Mouse (Mus musculus) retina, adult 2 months (tissue): ENCODE results near the gene Actl11.

Experiments
- DNase-seq: peaks from one replicate; pipeline ENCODE4 v3.0.0-alpha.2; 2012; ENCODE audit warnings: low read depth, low spot score

Gene Actl11

DNA sequence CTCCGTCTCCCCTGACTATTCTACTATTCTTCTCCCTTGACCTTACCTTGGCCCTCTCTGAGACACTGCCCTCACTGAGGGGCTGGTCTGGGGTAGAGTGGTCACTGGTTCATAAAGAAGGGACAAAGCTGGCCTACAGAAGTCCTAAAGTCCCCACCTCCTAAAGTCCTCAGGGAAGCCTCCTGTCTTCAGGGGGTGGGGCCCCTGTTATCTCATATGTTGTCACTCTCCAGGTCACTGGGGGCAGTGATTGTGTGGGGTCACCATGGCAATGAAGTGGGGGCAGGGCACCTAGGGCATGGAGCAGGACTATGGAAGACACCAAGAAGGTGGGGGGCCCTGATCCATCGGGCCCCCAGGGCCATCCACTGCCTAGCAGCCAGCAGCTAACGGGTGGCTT lies at the start of gene Actl11:
Gene Actl11 (plus strand): TSS at position 301 of the 400 bp plus-strand sequence.
- no peak for DNase-seq

DNA sequence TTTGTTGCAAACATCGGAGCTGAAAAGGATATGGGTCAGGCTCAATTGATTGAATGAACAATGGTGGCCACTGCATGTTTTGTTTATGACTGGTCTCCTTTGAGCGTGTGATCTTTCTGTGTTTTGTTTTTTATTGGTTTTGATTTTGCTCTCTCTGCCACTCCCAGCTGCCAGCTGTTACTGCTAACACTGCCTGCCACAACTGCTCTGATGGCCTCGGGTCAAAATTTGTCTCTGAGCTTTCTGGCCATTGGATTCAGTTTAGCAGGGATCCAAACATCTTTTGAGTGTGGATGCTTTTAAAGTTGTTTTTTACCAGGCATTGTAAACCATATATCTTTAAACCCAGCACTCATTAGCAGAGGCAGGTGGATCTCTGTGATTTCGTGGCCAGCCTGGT lies 47.9 kb upstream of the Actl11 start:
- no peak for DNase-seq

DNA sequence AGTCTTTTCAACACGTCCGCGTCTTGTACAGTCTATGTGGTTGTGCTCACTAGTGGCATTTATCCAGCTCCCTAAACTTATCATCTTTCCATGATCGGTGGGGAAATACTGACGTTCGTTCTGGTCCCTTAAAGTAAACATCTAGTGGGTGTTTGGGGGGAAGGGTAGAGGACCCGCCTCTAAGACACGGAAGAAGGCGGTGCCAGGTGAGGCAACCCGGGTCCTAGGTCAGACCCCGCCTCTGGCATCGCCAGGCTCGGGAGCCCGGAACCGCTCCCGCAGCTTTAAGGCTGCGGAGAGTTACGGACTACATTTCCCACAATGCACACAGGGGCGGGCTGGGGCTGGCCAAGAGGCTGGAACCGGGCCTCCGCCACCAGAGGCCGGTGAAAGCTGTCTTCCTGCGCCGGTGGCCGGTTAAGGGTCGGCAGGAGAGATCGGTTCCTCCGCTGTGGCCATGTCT lies 40.4 kb upstream of the Actl11 start, which contains the start of gene Mon1a:
Gene Mon1a (plus strand): TSS at position 348 of the 463 bp plus-strand sequence.
- DNase-seq, result peak; percentile 71

DNA sequence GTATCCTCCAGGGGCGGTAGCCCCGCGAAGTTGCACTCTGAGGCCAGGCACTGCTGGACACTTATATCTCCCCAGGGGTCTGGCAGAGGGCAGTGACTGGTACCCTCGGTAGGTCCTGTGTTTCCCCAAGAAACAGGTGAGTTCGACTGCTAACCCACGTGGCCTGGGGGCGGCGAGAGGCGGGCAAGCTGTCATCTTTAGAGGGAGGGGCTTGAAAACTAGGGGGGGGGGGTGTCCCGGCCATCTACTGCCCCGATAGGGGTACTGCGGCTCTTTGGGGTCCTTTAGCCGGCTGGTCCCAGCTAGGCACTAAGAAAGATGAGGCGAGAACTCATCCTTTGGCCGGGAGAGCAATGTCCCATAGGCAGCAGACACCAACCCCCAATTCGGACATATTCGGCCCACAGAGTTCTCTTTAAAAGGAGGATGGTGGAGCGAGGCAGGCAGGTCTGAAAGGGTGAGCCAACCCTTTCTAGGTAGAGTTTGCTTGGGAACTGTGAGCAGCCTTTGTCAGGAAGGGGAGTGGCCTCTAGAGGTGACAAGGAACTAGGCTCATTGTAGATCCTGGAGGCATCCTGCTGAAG lies 39.9 kb upstream of the Actl11 start:
- no peak for DNase-seq

DNA sequence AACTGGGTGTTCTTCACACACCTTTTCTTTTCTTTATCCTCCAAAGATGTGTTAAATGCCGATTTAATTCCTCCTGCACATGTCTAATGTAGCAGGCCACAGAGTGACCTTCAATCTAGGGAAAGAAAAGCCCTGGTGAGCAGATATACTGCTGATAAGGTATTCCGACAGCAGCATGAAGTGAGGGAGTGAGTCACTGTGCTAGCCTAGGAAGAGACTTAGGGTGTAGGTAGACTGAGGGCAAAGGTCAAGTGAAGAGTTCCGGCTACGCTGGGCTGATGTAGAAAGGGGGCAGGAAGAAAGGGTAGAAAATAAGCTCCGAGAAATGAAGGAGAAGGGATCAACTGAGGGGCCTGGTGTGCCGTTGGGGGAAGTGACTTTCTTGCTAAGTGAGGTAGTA lies 38.0 kb upstream of the Actl11 start:
- DNase-seq, result no peak

DNA sequence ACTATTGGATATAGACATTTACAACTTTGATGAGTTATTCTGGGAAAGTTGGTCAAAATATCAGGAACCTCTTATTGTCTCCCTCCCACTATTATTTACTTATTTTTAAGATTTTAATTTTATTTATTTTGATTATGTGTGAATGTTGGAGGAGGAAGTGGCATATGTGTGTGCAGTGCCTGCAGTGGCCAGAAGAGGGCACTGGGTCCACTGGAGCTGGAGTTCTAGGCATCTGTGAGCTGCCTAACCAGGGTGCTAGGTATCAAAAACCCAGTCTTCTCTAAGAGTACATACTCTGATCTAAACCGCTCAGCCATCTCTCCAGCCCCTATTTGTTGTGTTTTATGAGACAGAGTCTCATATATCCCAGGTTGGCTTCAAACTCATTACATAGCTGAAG lies 37.2 kb upstream of the Actl11 start:
- no peak for DNase-seq

DNA sequence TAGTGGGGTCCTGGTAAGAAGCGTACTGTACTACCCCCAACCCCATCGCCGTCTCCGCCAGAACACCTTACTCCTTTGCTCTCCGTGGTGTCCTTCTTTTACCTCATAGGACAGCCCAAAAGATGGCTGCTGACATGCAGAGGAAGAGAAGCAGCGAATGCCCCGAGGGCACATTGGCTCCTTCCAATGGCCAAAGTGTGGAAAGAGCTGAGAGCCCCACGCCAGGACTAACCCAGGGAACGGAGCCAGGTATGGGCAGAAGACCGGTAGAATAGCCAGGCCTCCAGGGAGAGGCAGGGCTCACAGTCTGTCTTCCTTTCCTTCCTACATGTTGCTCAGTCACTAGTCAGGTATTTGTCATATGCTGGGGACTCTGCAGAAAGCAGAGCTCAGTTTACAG lies 29.7 kb upstream of the Actl11 start:
- DNase-seq, result no peak

DNA sequence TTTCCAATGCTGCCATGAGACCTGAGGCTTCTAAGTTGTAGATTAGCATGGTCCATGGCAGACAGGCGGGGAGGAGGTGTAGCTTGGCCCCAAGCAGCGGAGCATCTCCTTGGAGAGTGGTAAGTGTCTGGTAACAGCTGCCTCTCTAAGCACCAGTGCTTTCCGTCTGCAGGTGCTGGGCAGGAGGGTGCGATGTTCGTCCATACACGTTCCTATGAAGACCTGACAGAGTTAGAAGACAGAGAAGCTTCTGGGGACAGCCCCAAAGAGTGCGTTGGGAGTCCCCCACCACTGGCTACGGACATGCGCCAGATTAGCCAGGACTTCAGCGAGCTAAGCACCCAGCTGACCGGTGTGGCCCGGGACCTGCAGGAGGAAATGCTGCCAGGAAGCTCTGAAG lies 28.4 kb upstream of the Actl11 start:
- DNase-seq, result no peak

DNA sequence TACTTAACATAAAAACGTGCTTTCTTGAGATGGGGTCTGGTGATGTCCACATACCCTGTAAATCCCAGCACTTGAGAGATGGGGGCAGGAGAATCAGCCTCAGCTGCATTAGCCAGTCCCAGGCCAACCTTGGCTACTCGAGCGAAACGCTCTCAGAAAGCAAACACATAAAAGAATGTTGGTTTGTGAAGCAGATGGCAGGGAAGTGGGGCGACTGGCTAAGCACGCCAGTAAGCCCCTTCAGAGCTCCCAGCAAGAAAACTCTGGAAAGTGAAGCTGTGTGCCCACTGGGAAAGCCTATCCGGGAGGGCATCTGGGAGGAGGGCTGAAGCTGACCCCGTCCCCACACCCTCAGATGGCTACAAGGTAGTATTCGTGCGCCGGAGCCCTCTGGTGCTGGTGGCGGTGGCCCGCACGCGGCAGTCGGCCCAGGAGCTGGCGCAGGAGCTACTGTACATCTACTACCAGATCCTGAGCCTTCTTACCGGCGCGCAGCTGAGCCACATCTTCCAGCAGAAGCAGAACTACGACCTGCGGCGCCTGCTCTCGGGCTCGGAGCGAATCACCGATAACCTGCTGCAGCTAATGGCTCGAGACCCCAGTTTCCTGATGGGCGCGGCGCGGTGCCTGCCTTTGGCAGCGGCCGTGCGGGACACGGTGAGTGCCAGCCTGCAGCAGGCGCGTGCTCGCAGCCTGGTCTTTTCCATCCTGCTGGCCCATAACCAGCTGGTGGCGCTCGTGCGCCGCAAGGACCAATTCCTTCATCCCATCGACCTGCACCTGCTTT lies 27.2 kb upstream of the Actl11 start:
- peak; percentile 43 for DNase-seq

DNA sequence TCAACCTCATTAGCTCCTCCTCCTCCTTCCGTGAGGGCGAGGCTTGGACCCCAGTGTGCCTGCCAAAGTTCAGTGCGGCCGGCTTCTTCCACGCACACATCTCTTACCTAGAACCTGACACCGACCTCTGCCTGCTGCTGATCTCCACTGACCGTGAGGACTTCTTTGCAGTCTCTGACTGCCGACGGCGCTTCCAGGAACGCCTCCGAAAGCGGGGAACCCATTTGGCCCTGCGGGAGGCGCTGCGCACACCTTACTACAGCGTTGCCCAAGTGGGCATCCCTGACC lies 26.7 kb upstream of the Actl11 start:
- no peak for DNase-seq

DNA sequence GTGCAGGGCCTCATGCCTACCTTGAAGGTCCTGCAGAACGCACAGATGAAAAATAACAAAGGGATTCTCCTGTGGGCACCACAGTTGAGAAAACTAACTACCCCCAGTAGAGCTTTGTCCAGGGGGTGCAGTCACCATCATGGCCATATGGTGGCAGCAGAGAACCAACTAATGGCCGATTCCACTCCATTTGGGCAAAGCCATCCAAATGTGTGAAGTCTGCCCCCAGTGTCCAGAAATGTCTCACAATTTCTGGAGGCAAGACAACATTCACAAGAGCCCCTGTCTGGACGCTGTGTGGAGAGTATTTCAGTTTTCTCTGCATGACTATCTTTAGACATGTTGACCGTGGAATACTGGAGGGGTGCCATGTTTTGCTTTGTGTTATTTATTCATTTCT lies 23.5 kb upstream of the Actl11 start:
- DNase-seq, result peak; percentile 59

DNA sequence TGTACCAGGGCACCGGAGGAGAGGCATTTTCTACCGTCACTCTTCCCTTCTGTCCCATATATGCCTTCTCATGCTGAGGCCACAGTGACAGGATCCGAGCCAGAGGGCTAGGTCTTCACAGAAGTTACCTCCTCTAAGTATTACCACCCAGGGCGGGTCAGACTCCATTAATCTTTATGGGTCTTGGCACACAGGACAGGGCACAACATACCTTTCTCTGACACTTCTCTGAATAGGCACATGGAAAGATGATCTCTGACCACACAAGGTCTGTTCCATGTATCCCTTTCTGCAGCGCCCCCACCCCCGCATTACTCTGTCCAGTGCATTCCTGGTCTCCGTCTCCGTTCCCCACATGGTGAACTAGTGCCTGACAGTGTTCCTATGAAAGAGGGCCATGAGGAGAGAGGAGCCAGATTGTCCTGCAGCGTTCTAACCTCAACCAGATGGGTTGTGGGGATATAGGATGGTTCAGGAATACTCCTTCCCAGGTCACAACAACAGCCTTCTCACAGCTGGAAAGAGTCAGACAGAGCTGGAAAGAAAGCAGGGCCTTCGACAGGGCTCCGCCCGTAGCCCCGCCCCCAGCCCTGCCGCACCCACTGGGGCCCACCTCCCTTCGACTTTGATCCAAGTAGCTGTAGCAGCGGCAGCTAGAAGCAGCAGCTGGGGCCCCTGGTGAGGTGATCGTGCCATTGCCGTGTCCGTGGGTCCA lies 21.9 kb upstream of the Actl11 start, which contains the start of gene Mst1r:
Gene Mst1r (plus strand): TSS at position 622 of the 715 bp plus-strand sequence.
- DNase-seq, result no peak

DNA sequence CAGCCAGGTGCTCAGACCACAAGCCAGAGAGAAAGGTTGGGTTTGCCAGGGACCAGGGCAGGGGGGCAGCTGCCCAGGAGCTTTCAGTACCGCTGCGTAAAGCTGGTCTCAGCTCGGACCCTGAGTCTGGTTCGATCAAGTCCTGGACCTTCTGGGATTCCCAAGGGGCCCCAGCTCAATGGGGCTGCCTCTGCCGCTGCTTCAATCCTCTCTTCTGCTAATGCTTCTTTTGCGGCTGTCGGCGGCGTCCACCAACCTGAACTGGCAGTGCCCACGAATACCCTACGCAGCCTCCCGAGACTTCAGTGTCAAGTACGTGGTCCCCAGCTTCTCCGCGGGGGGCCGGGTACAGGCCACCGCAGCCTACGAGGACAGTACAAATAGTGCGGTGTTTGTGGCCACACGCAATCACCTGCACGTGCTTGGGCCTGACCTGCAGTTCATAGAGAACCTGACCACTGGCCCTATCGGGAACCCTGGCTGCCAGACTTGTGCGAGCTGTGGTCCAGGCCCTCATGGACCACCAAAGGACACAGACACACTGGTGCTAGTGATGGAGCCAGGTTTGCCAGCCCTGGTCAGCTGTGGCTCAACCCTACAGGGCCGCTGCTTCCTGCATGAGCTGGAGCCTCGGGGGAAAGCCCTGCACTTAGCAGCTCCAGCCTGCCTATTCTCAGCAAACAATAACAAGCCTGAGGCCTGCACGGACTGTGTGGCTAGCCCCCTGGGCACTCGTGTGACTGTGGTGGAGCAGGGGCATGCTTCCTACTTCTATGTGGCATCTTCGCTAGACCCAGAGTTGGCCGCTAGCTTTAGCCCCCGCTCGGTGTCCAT lies 21.1 kb upstream of the Actl11 start:
- DNase-seq, result no peak

DNA sequence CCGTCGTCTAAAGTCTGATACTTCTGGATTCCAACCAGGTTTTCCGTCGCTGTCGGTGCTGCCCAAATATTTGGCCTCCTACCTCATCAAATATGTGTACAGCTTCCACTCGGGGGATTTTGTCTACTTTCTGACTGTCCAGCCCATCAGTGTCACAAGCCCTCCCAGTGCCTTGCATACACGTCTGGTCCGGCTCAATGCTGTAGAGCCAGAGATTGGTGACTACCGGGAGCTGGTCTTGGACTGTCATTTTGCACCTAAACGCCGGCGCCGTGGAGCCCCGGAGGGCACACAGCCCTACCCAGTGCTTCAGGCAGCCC lies 20.5 kb upstream of the Actl11 start:
- DNase-seq, result no peak

DNA sequence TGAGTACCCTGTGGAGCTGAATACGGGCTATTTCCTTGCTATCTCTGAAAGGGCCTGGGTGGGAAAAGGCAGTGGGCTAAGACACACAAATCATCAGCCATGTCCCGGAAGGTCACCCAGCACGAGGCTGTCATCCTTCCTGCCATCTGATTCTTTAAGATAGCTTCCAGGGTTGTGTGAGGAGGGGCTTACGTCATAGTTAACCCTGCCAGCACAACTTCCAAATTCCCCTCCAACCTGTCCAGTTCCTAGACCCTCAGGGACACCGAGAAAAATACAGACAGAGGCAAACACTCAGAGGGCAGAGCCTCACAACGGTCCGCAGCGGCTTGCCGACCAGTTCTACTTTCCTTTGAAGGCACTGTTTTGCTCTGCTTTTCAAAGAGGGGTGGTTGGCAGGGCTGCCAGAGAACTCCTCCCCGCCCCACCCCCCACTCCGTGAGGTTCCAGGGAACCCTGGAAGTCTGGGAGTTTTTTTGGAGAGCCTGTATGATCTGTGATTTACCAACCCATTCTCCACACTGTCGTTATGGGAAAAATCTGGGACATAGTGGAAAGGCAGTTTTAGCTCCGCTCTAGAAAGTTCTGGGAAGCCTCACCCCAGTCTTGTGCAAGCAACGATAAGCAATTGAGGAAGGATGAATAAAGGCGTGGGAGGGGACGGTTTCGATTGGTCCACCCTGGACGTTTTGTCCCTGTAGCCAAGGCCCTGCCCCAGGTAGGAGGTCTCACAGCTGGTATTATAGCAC lies 19.7 kb upstream of the Actl11 start:
- DNase-seq, result no peak

DNA sequence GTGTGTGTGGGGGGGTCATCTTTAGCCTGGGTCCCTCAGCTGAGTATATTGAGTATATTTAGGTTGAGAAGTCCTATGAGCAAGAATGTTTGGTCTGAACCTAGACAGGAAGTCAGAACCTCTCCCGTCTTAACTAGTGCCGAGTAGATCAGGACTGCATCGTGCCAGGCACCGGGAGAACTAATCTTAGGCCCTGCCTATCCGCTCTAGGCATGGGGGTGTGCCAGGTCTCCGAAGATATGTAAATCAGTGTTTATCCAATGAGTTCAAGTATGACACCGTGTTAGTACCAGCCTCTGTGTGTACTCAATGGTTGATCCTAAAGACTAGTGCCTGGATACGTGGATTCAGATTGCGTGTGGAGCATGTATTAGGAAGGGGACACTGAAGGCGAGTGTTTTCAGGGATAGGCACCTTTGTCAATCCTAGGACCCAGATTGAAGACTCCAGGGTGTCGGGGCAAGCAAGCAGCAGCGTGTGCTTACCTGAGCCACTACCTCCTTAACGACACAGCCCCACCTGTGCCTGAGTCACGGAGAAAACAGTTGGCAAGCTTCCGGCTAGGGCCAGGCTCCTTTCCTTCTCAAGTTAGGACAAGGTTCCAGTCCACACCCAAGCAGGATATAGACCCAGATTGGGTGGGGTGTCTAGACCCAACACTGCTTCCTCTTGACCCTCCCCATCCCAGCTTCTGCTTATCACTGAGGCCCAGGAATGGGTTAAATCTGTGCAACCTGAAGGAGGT lies 18.1 kb upstream of the Actl11 start:
- DNase-seq, result no peak

DNA sequence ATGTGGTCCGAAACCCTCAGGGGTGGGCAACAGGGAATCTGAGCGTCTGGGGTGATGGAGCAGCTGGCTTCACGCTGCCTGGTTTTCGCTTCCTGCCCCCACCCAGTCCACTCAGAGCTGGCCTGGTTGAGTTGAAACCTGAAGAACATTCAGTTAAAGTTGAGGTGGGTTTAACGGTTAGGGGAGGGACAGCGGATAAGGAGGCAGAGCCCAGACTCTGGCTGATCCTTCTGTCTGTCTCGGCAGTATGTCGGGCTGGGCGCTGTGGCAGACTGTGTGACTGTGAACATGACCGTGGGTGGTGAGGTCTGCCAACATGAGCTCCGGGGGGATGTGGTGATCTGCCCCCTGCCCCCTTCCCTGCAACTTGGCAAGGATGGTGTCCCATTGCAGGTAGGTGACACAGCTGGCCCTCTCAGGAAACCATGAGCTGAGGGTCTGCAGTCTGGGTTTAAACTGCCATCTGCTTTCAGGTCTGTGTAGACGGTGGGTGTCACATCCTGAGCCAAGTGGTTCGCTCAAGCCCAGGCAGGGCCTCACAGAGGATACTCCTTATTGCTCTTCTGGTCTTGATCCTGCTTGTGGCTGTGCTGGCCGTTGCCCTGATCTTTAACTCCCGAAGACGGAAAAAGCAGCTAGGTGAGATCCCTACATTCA lies 13.4 kb upstream of the Actl11 start:
- no peak for DNase-seq

DNA sequence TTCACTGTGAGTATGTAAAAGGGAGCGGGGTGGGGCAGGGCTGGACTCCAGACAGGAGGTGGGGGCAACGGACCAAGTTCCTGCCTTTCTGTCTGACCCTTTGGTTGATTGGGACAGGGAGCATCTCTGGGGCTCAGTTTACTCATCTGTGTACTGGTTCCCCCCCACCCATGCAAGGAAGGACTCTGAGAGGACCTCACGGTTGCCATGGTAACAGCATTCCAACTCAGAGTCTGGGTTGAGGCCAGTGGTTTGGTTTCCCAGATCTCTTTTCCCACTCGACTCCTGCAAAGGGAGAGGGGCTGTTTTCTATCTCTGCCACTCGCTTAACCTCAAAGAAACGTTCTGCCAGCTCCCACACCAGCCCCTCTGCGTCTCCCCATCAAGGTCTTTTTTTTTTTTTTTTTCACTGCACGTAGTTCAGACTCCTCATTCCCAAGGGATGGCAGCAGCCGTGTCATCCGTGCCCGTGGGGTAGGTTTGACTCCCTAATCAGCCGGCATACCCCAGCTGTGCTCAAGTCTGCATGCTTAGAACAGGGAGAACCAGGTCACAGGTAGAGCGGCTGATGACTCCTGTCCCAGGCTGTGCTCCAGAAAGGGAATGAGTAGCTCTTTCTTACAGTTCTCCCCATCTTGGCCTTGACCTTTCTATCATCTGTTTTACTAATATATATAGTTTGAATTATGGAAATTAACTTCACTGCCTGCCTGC lies 10.2 kb upstream of the Actl11 start:
- DNase-seq, result no peak

DNA sequence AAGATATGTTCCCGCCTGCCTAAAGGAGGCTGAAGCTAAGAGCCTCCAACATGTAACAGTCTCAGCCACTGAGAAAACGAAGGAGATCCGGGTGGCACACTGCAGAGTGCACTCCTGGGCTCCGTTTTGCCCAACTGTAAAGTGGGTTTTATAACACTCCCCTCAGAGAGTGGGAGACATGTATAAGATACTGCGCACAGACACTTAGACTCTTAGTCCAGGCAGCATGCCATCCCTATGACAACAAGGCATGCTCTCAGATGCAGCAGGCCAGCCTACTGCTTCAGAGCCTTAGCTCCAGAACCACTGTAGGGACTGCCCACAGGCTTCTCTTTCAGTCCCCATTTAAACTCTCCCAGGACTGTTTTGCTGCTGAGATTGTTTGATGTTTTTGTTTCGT lies 9.4 kb upstream of the Actl11 start:
- DNase-seq, result no peak
